Mouse (Mus musculus) CH12.LX (cell line): ENCODE results near the gene Tmem215.

Experiments used
- EP300 ChIP-seq: IDR thresholded peaks from 2 replicates; pipeline ENCODE4 v1.6.1; 2011; ENCODE audit warnings: low read length, improper control_type of control experiment
- MYC ChIP-seq: IDR thresholded peaks from 2 replicates; pipeline ENCODE4 v1.6.1; 2011; ENCODE audit warnings: low read depth, mild to moderate bottlenecking, improper control_type of control experiment, low read length
- NRF1 ChIP-seq: IDR thresholded peaks from 2 replicates; pipeline ENCODE4 v1.6.1; 2014; ENCODE audit warnings: low read depth, mild to moderate bottlenecking, inconsistent platforms, low read length, improper control_type of control experiment, moderate library complexity
- POLR2A ChIP-seq: IDR thresholded peaks from 2 replicates; pipeline ENCODE4 v1.6.1; 2011; ENCODE audit warnings: low read depth, mild to moderate bottlenecking, improper control_type of control experiment, low read length
- USF2 ChIP-seq: conservative IDR thresholded peaks from 2 replicates; pipeline ENCODE4 v1.6.1; 2011; ENCODE audit warnings: low read depth, low read length, improper control_type of control experiment
- ZC3H11A ChIP-seq: IDR thresholded peaks from 2 replicates; pipeline ENCODE4 v1.6.1; 2012; ENCODE audit warnings: low read depth, mild to moderate bottlenecking, inconsistent platforms, low read length, improper control_type of control experiment

GRCm38 (mm10) chr4:40471880-40472279, at the start of gene Tmem215:
- no peak for TF ChIP-seq USF2
- no peak for TF ChIP-seq EP300
- no peak for TF ChIP-seq ZC3H11A
- TF ChIP-seq POLR2A: no peak
- no peak for TF ChIP-seq NRF1
- TF ChIP-seq MYC: no peak
